Mouse (Mus musculus): ENCODE measurements around the gene Eef1akmt1. TPM values are rescaled to one million over a fixed set of nuclear protein-coding genes. Genes with fewer than 3 reads are reported as not detected.

Eef1akmt1 gene
- polyA plus RNA-seq, 1 experiment from 2014 or later, result 87.2 TPM

- no peaks in the 10 kb centered on the region for H3K9me3 ChIP-seq (ENCODE audit: control insufficient read depth, low read length)
- ATAC-seq (ENCODE audit: low read depth), result peak; percentile 94
- no peak overlapping the region for H3K4me3 ChIP-seq (ENCODE audit: low read depth, low read length)
- WGBS, result 11% methylated on average over 1 of the region's 1 CpGs
- H3K4me2 ChIP-seq (ENCODE audit: low read depth, low read length), result no peak overlapping the region
- peaks cover 13% of the 10 kb centered on the region; the same call in 1 of the 2 replicates for H3K4me1 ChIP-seq (ENCODE audit: control insufficient read depth, insufficient read depth, low read length)
- no peak overlapping the region for H3K9ac ChIP-seq (ENCODE audit: low read depth, low read length)
- peak; percentile 92 for DNase-seq (ENCODE audit: low spot score)
- H3K27ac ChIP-seq (replicated peaks; ENCODE audit: low read depth, low read length), result peak overlapping the region; percentile 35; the same call in 1 of the 2 replicates
- peaks cover 23% of the 10 kb centered on the region for H3K36me3 ChIP-seq (ENCODE audit: control insufficient read depth, insufficient read depth, low read length)
- no peaks in the 10 kb centered on the region for H3K27me3 ChIP-seq (replicated peaks; ENCODE audit: control insufficient read depth, insufficient read depth, low read length)
Measured at GRCm38 (mm10) chr14:57607500-57607899, 36.1 kb upstream of the Eef1akmt1 start.

GRCm38 (mm10) chr14:57606663-57607365, 35.4 kb upstream of the Eef1akmt1 start:
- Histone ChIP-seq H3K4me2 (ENCODE audit: low read depth, low read length) (no peak overlapping the region), H3K4me3 (ENCODE audit: low read depth, low read length) (no peak overlapping the region), H3K9ac (ENCODE audit: low read depth, low read length) (no peak overlapping the region), H3K27me3 (replicated peaks; ENCODE audit: control insufficient read depth, insufficient read depth, low read length) (no peaks in the 10 kb centered on the region), H3K27ac (replicated peaks; ENCODE audit: low read depth, low read length) (peak overlapping the region; percentile 35), H3K4me1 (ENCODE audit: control insufficient read depth, insufficient read depth, low read length) (peaks cover 13% of the 10 kb centered on the region; the same call in 1 of the 2 replicates), H3K36me3 (ENCODE audit: control insufficient read depth, insufficient read depth, low read length) (peaks cover 30% of the 10 kb centered on the region), H3K9me3 (ENCODE audit: control insufficient read depth, low read length) (no peaks in the 10 kb centered on the region)
- 0 out of 2 replicates have a peak, but pooled peaks have one; percentile 14 for ATAC-seq (ENCODE audit: low read depth)
- WGBS, result 51% methylated on average over 8 of the region's 8 CpGs
- peak; percentile 79 for DNase-seq (ENCODE audit: low spot score)

GRCm38 (mm10) chr14:57593279-57593678, 21.9 kb upstream of the Eef1akmt1 start:
- Histone ChIP-seq H3K9ac (ENCODE audit: low read depth, low read length) (no peak overlapping the region), H3K27me3 (replicated peaks; ENCODE audit: control insufficient read depth, insufficient read depth, low read length) (no peaks in the 10 kb centered on the region), H3K36me3 (ENCODE audit: control insufficient read depth, insufficient read depth, low read length) (peaks cover 62% of the 10 kb centered on the region), H3K4me2 (ENCODE audit: low read depth, low read length) (no peak overlapping the region), H3K9me3 (ENCODE audit: control insufficient read depth, low read length) (no peaks in the 10 kb centered on the region), H3K4me1 (ENCODE audit: control insufficient read depth, insufficient read depth, low read length) (no peaks in the 10 kb centered on the region), H3K27ac (replicated peaks; ENCODE audit: low read depth, low read length) (no peak overlapping the region), H3K4me3 (ENCODE audit: low read depth, low read length) (no peak overlapping the region)
- 93% methylated on average over 5 of the region's 5 CpGs for WGBS
- ATAC-seq (ENCODE audit: low read depth) (no peak), DNase-seq (ENCODE audit: low spot score) (no peak)

- no peaks in the 10 kb centered on the region for H3K9me3 ChIP-seq (ENCODE audit: control insufficient read depth, low read length)
- H3K4me3 ChIP-seq (ENCODE audit: low read depth, low read length), result no peak overlapping the region
- H3K36me3 ChIP-seq (ENCODE audit: control insufficient read depth, insufficient read depth, low read length), result peaks cover 71% of the 10 kb centered on the region
- 95% methylated on average over 3 of the region's 3 CpGs for WGBS
- DNase-seq (ENCODE audit: low spot score) (no peak), ATAC-seq (ENCODE audit: low read depth) (no peak)
- no peak overlapping the region for H3K9ac ChIP-seq (ENCODE audit: low read depth, low read length)
- no peak overlapping the region for H3K4me2 ChIP-seq (ENCODE audit: low read depth, low read length)
- H3K27me3 ChIP-seq (replicated peaks; ENCODE audit: control insufficient read depth, insufficient read depth, low read length), result no peaks in the 10 kb centered on the region
- no peaks in the 10 kb centered on the region for H3K4me1 ChIP-seq (ENCODE audit: control insufficient read depth, insufficient read depth, low read length)
- no peak overlapping the region for H3K27ac ChIP-seq (replicated peaks; ENCODE audit: low read depth, low read length)
Measured at GRCm38 (mm10) chr14:57591830-57592229, 20.4 kb upstream of the Eef1akmt1 start.

GRCm38 (mm10) chr14:57576364-57577060, 5.1 kb upstream of the Eef1akmt1 start:
- H3K27ac ChIP-seq (replicated peaks; ENCODE audit: low read depth, low read length), result no peak overlapping the region
- DNase-seq (ENCODE audit: low spot score) (no peak), ATAC-seq (ENCODE audit: low read depth) (no peak)
- H3K4me3 ChIP-seq (ENCODE audit: low read depth, low read length), result no peak overlapping the region
- 95% methylated on average over 2 of the region's 2 CpGs for WGBS
- peaks cover 2% of the 10 kb centered on the region; the same call in 1 of the 2 replicates for H3K9me3 ChIP-seq (ENCODE audit: control insufficient read depth, low read length)
- no peaks in the 10 kb centered on the region for H3K4me1 ChIP-seq (ENCODE audit: control insufficient read depth, insufficient read depth, low read length)
- H3K4me2 ChIP-seq (ENCODE audit: low read depth, low read length), result no peak overlapping the region
- no peak overlapping the region for H3K9ac ChIP-seq (ENCODE audit: low read depth, low read length)
- H3K27me3 ChIP-seq (replicated peaks; ENCODE audit: control insufficient read depth, insufficient read depth, low read length), result no peaks in the 10 kb centered on the region
- peaks cover 25% of the 10 kb centered on the region for H3K36me3 ChIP-seq (ENCODE audit: control insufficient read depth, insufficient read depth, low read length)

DNA sequence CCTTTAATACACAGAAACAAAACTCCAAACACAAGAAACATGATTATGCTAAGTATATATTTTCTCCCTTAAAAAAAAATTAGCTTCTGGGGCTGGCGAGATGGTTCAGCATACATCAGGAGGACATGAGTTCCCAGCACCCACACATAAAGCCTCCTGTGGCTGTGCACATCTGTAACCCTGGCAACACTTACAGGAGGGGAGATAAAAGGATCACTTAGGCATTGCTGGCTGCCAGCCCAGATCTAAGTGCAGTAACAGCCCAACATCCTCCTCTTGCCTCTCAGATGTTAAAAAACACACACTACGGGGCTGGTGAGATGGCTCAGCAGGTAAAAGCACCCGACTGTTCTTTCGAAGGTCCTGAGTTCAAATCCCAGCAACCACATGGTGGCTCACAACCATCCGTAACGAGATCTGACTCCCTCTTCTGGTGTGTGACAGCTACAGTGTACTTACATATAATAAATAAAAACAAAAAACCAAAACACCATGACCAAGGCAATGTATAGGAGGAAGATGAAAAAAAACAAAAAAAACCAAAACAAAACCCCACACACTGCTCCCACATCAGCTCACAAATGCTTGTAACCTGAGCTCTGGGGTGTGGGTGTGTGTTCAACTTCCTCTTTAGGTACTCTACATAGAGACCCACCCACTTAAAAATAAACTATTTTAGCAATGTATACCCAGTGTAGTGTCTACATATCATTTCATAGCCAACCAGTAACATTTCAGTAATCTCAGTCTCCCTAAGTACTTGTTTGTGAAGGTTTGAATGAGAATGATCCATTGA, 3.6 kb upstream of the Eef1akmt1 start:
- Histone ChIP-seq H3K9ac (ENCODE audit: low read depth, low read length) (no peak overlapping the region), H3K4me1 (ENCODE audit: control insufficient read depth, insufficient read depth, low read length) (peaks cover 4% of the 10 kb centered on the region), H3K4me2 (ENCODE audit: low read depth, low read length) (no peak overlapping the region), H3K27ac (replicated peaks; ENCODE audit: low read depth, low read length) (no peak overlapping the region), H3K4me3 (ENCODE audit: low read depth, low read length) (no peak overlapping the region), H3K9me3 (ENCODE audit: control insufficient read depth, low read length) (peaks cover 2% of the 10 kb centered on the region; the same call in 1 of the 2 replicates), H3K27me3 (replicated peaks; ENCODE audit: control insufficient read depth, insufficient read depth, low read length) (no peaks in the 10 kb centered on the region), H3K36me3 (ENCODE audit: control insufficient read depth, insufficient read depth, low read length) (peaks cover 20% of the 10 kb centered on the region)
- DNase-seq (ENCODE audit: low spot score) (peak; percentile 5), ATAC-seq (ENCODE audit: low read depth) (no peak)
- 81% methylated on average over 6 of the region's 6 CpGs for WGBS

GRCm38 (mm10) chr14:57565626-57566025, 5.8 kb downstream of the Eef1akmt1 start:
- 83% methylated on average over 6 of the region's 6 CpGs for WGBS
- H3K36me3 ChIP-seq (ENCODE audit: control insufficient read depth, insufficient read depth, low read length), result 0 out of 2 replicates have a peak, but pooled peaks cover 9% of the 10 kb centered on the region

DNA sequence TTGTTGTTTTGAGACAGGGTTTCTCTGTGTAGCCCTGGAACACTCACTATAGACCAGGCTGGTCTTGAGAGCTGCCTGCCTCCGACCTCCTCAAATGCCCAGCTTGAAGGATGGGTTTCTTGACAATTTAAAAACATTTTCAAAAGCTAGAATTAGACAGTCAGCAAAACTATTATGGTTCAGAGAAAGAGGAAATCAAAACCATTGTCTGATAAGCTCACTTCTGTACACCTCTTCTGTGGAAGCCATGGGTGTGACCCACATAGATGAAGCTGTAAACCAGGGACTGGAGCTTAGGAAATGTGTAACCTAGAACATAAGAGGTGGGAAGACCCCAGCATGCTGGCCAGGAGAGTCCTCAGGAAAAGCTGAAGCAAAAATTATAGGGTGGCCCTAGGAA, 14.5 kb downstream of the Eef1akmt1 start:
- no peak for DNase-seq (ENCODE audit: low spot score)
- no peak overlapping the region for H3K4me3 ChIP-seq (ENCODE audit: low read depth, low read length)
- H3K36me3 ChIP-seq (ENCODE audit: control insufficient read depth, insufficient read depth, low read length), result peaks cover 11% of the 10 kb centered on the region
- WGBS, result 95% methylated on average over 1 of the region's 1 CpGs
- H3K4me1 ChIP-seq (ENCODE audit: control insufficient read depth, insufficient read depth, low read length), result no peaks in the 10 kb centered on the region
- no peak overlapping the region for H3K9ac ChIP-seq (ENCODE audit: low read depth, low read length)
- no peak overlapping the region for H3K4me2 ChIP-seq (ENCODE audit: low read depth, low read length)
- H3K27ac ChIP-seq (replicated peaks; ENCODE audit: low read depth, low read length), result no peak overlapping the region
- no peak for ATAC-seq (ENCODE audit: low read depth)
- H3K27me3 ChIP-seq (replicated peaks; ENCODE audit: control insufficient read depth, insufficient read depth, low read length), result no peaks in the 10 kb centered on the region
- H3K9me3 ChIP-seq (ENCODE audit: control insufficient read depth, low read length), result no peaks in the 10 kb centered on the region

More at GRCm38 (mm10) chr14:57565626-57566025, 5.8 kb downstream of the Eef1akmt1 start:
- Histone ChIP-seq H3K4me1 (ENCODE audit: control insufficient read depth, insufficient read depth, low read length) (peaks cover 1% of the 10 kb centered on the region), H3K9ac (ENCODE audit: low read depth, low read length) (no peak overlapping the region), H3K9me3 (ENCODE audit: control insufficient read depth, low read length) (no peaks in the 10 kb centered on the region), H3K27me3 (replicated peaks; ENCODE audit: control insufficient read depth, insufficient read depth, low read length) (no peaks in the 10 kb centered on the region), H3K27ac (replicated peaks; ENCODE audit: low read depth, low read length) (no peak overlapping the region), H3K4me2 (ENCODE audit: low read depth, low read length) (no peak overlapping the region), H3K4me3 (ENCODE audit: low read depth, low read length) (no peak overlapping the region)
- DNase-seq (ENCODE audit: low spot score) (no peak), ATAC-seq (ENCODE audit: low read depth) (no peak)

Measured in embryonic facial prominence, embryonic 14.5 days (tissue).